Mouse (Mus musculus) embryo, embryonic 11.5 days (tissue): ENCODE data around the gene Nrg4.

Experiments used
- DNase-seq: peaks from one replicate; pipeline ENCODE4 v3.0.0-alpha.2; 2012; ENCODE audit warnings: low read depth, low spot score

The Nrg4 gene

DNA sequence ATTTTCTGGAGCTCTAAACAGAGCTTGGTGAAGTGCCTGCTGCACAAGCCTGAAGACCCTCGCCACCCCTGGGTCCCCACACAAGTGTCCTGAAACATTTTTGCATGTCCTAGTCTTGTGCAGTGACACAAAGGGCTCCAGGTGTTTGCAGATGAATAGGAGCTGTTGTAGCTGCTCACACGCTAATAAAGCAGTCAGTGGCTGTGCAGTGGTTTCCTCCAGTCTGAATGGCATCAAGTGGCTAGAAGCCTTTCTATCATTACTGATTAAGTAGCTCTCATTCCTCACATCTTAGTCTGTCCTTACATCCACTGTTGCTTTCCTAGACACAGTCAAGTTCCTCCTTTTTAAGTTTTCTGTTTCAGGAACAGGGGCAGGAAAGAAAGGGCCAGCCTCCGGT lies 111.0 kb downstream of the Nrg4 start:
- no peak for DNase-seq

DNA sequence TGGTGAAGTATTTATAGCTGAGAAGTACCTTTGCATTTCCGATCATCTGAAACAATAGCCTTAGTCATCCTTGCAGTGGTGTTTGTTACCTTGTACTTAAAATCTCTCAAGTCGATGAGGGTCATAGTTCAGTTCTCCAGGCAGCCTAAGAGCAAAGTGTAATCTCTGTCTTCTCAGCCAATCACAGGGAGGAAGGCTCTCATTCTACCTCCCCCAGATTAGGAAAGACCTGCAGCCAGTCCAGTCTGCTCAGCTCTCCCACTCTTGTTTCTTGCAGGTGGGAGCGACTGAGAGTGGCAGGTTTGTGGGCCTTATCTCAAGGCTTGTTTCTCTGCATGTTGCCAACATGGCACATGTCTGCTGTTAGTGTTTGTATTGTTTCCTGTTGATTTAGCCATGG lies 111.6 kb downstream of the Nrg4 start:
- no peak for DNase-seq

DNA sequence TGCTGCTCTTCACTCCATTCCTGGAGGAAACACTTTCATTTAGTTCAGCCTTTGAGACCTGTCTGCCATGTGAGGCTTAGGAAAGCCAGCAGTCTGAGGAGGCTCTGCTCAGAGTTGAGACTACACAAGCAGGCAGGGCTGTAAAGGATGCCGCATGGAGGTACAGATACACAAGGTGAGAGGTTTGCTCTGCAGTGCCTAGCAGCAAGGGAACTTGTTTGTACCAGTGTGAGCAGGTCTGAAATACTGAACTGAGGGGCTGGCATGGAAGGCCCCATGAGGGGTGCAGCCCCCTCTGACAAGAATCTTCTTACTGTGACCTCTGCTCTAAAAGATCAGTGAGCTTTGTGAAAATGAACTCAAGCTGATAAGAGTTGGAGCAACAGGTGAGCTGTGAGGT lies 113.2 kb downstream of the Nrg4 start:
- no peak for DNase-seq

DNA sequence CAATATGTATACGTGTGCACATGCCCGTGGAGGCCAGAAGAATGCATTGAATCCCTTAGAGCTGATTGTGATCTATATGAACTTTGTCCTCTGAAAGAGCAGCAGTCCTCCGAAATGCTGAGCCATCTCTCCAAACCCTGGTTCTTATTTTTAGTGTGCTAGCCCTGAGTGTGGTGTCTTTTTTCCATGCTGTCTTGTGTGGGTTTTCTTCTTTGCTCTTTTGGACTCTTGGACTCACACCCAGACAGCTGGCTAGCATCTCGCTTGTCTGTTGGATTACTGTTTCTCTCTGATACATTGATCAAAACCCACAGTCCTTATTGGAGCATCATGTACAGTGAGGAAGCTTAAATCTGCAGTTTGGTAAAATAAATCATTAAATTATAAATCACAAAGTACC lies 115.0 kb downstream of the Nrg4 start:
- DNase-seq: no peak

DNA sequence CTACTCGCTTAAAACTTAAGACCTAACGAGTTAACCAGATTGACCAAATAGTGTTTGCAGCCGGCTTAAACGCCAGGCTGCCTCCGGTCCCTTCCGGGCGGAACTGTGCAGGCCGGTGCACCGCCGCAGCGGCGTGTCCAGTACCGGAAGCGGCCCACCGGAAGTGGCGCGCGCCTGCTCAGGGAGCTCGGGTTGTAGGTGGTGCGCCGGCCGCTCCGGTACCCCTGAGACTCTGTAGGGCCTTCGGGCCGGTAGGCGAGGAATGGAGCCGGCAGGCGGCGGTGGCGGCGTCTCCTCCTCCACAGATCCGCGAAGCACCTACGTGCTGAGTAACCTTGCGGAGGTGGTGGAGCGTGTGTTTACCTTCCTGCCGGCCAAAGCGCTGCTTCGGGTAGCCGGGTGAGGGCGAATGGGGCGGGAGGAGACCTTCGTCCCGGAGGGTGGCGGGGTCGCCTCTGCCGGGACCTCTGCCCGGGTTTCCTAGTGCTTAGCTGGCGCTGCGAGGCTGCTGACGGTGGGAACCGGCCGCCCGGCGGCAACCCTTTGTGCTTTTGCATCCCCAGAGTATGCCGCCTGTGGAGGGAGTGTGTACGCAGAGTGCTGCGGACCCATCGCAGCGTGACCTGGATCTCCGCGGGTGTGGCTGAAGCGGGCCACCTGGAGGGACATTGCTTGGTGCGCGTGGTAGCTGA lies 117.7 kb downstream of the Nrg4 start, which contains the start of gene Fbxo22:
TSS of gene Fbxo22 (plus strand) at position 136 of the 692 bp plus-strand sequence.
- peak; percentile 81 for DNase-seq

DNA sequence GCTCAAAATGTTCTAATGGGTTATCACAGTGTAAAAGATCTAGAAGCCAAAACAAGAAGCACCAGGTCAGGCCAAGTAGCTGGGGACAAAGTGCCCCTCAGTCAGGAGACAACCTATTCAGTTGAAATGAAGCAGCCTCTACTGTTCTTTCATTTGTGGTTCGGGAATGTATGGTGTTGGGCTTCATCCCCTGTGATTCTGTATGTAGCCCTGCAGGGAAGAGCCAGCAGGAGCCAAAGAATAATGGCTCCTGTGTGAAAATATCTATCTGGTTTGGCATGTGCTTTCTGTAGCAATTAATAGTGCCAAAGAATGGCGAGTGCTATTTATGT lies 118.2 kb downstream of the Nrg4 start:
- no peak for DNase-seq

DNA sequence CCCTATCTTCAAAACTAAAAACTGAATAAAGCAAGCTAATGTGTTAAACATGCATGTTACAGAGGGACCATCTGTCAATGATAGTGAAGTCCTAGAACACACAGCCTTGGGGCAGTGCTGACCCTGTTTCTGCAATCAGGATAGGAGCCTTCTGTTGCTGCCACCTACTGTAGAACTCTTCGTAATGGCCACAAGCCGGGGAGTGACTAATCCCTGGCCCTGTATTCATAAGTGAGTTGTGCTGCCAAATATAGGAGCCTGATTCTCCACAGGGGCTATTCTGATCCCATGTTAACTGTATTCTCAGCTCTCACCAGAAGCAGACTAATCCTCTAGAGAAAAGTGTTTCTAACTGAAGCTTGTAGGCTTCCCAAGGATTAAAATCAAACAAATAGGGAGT lies 127.3 kb downstream of the Nrg4 start:
- no peak for DNase-seq

DNA sequence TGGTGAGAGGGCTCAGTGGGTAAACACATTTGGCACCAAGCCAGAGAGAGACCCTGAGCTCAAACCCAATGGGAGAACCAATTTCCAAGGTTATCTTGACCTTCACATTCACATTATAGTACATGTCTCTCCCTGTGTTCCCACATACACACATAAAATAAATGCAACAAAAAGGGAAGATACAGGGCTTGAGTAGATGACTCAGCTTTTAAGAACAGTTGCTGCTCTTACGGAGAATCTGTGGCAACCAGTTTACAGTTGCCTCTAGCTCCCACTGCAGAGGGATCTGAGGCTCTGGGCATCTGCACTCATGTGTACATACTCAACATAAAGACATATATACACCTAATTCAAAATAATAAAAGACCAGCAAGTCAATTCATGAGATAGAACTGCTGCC lies 128.4 kb downstream of the Nrg4 start:
- DNase-seq: no peak

DNA sequence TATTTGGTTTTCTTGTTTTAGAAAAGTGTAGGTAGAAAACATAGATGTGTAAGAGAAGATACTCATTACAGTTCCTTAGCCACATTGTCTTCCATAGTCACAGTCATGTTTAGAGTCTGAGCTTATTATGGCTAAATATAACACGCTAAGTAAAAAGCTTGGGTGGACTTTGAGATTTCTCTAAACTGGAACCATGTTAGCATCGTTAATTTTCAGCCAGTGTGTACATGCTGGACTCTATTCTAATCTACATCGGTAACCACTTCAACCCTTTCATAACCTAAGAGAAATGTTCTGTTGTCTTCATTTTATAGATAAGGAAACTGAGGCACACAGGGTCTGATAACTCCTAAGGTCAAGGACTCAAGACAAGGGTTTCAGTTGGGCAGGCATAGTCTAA lies 130.8 kb downstream of the Nrg4 start:
- no peak for DNase-seq

DNA sequence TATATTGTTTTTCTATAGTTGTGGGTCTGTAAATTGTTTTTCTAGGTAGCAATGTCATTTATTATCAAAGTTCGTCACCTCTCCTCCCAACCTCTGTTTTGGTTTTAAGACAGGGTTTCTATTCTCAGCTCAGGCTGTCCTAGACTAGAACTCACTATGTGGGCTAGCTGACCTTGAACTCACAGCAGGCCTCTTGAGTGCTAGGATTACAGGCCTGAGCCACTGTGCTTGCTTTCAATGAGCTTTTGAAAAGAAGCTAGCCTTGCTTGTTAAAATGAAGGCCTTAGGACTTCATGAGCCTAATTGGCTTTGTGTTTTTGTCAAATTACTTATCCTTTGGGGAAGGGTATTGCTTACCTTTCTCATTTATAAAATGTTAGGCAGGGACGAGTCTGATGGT lies 152.4 kb downstream of the Nrg4 start:
- no peak for DNase-seq

DNA sequence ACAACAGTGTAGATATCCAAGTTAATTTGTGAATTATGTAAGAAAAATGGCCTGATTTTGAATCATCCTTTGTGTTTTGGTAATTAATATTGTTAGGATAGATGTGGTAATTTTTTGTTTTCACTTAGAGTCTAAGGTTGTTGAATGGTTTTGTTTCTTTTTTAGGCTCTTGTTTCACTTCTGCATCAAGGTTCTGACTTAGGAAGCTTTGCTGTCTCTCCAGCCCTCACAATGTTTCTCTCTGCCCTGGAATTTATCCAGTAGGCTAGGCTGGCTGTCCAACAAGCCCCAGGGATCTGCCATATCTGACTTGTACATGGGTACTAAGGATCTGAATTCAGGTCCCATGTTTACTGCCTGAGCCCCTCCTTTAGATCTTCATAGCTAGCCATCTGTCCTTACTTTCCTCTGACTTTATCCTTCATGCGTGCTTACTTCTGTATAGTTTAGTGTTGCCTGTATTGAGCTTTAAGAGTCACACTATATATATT lies 154.4 kb downstream of the Nrg4 start:
- no peak for DNase-seq

DNA sequence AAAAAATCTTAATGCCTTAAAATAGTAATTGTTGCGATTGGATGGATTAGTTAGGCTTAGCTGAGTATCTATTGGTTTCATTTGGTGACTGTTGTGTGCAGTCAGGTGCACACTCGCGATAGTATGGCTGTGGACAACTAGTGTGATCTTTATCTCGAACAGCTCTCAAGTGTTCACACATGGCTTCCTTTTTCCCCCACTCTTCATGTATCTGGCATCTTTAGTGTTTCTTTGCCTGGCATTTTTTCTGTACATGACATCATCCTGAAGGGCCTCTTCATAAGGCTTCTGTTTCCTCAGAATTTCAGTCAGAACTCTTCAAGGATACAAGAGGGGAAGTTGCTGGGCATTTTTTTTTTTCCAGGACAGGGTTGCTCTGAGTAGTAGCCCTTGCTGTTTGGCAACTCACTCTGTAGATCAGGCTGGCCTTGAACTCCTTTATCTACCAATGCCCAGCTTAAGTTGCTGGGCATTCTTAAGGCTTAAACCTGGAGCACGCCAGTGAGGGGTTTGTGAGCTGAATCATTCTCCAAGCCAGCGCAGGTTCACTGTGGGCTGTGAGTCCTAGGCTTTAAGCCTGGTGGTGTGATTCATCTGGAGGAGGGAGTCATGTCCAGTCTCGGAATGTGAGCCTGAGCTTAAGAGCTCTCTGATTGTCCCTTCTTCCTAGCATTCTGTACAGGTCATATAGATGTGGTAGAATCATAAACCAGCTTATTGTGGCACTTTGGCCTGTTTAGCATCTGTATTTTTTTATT lies 155.8 kb downstream of the Nrg4 start:
- no peak for DNase-seq
